Mouse (Mus musculus) lung, adult 2 months (tissue): ENCODE measurements around the gene Borcs6.

Source experiments
- CTCF ChIP-seq: fragments of 200-500 bp; IDR thresholded peaks from 2 replicates; pipeline ENCODE4 v1.5.1; 2011; ENCODE audit warnings: mild to moderate bottlenecking, low read length, control low read depth; ENCODE audit not compliant: insufficient read depth
- POLR2A ChIP-seq: fragments of 200-500 bp; IDR thresholded peaks from 2 replicates; pipeline ENCODE4 v1.6.1; 2011; ENCODE audit warnings: low read depth, mild to moderate bottlenecking, control low read depth, low read length, borderline replicate concordance; ENCODE audit errors: extremely low read depth

- TF ChIP-seq POLR2A (no peak), CTCF (no peak)
These were observed 21.3 kb downstream of the Borcs6 start for GRCm38 (mm10) chr11:69080855-69081222.
